Mouse (Mus musculus) CH12.LX (cell line): ENCODE data around the gene Fopnl. TPM values are rescaled to one million over a fixed set of nuclear protein-coding genes. Genes with fewer than 3 reads are reported as not detected.

Source experiments
- DNase-seq: peaks from one replicate; pipeline ENCODE4 v3.0.0-alpha.2; 2013; ENCODE audit errors: extremely low read depth
- H3K27ac ChIP-seq: 2 replicates; pipeline ENCODE4 v1.5.1; 2012; ENCODE audit warnings: low read depth, mild to moderate bottlenecking, control low read depth, moderate library complexity; ENCODE audit not compliant: insufficient read depth
- H3K27me3 ChIP-seq: replicated peaks from 2 replicates; pipeline ENCODE3; 2012; ENCODE audit warnings: inconsistent platforms
- H3K36me3 ChIP-seq, 2 experiments: replicated peaks in 1 of 2; 2 replicates each; pipeline versions ENCODE3 to v1.6.1; 2012; ENCODE audit warnings: inconsistent platforms in 1 of 2, low read length in 1 of 2, mild to moderate bottlenecking in 1 of 2, mixed read lengths in 1 of 2, moderate library complexity in 1 of 2; ENCODE audit not compliant: control insufficient read depth in 1 of 2, insufficient read depth in 1 of 2
- H3K4me1 ChIP-seq, 2 experiments: 2 replicates each; pipeline ENCODE4 v1.6.1; 2012; ENCODE audit warnings: inconsistent platforms in 1 of 2, moderate library complexity in 1 of 2; ENCODE audit not compliant: insufficient read depth in 2 of 2, control insufficient read depth in 1 of 2
- H3K4me2 ChIP-seq: 2 replicates; pipeline ENCODE4 v1.6.1; 2012; ENCODE audit warnings: low read depth, mild to moderate bottlenecking, control low read depth; ENCODE audit not compliant: poor library complexity, insufficient read depth, severe bottlenecking
- H3K4me3 ChIP-seq, 3 experiments: fragments of 150-350 bp in 1 of 3; sonication (generic) in 1 of 3; replicated peaks in 1 of 3; 2 replicates each; pipeline versions ENCODE3 to v1.5.1; 2011 to 2012; ENCODE audit warnings: low read depth in 2 of 3, low read length in 2 of 3, mild to moderate bottlenecking in 2 of 3, moderate library complexity in 2 of 3, control low read depth in 1 of 3, improper control_type of control experiment in 1 of 3, inconsistent platforms in 1 of 3, mixed read lengths in 1 of 3; ENCODE audit not compliant: poor library complexity in 1 of 3
- H3K79me2 ChIP-seq: replicated peaks from 2 replicates; pipeline ENCODE4 v1.6.1; 2012; ENCODE audit warnings: mild to moderate bottlenecking, moderate library complexity; ENCODE audit not compliant: control insufficient read depth, poor library complexity, insufficient read depth, severe bottlenecking; ENCODE audit errors: extremely low read depth
- H3K9ac ChIP-seq: 2 replicates; pipeline ENCODE4 v1.6.1; 2012; ENCODE audit warnings: low read depth, mild to moderate bottlenecking, control low read depth, moderate library complexity; ENCODE audit not compliant: insufficient read depth
- H3K9me3 ChIP-seq: replicated peaks from 2 replicates; pipeline ENCODE3; 2012; ENCODE audit warnings: low read length, inconsistent platforms, mixed read lengths
- CHD1 ChIP-seq: IDR thresholded peaks from 2 replicates; pipeline ENCODE4 v1.6.1; 2012; ENCODE audit warnings: low read depth, low read length, improper control_type of control experiment, inconsistent platforms
- GABPA ChIP-seq: IDR thresholded peaks from 2 replicates; pipeline ENCODE4 v1.6.1; 2012; ENCODE audit warnings: low read depth, low read length, improper control_type of control experiment, inconsistent platforms; ENCODE audit not compliant: insufficient replicate concordance
- IRF4 ChIP-seq: IDR thresholded peaks from 2 replicates; pipeline ENCODE4 v1.6.1; 2014; ENCODE audit warnings: low read depth, mild to moderate bottlenecking, inconsistent platforms, low read length, improper control_type of control experiment
- JUN ChIP-seq: IDR thresholded peaks from 2 replicates; pipeline ENCODE4 v1.6.1; 2011; ENCODE audit warnings: low read depth, mild to moderate bottlenecking, low read length, improper control_type of control experiment, moderate library complexity; ENCODE audit not compliant: insufficient read depth
- JUND ChIP-seq: conservative IDR thresholded peaks from 2 replicates; pipeline ENCODE4 v1.6.1; 2011; ENCODE audit warnings: low read depth, low read length, improper control_type of control experiment
- MAFK ChIP-seq: IDR thresholded peaks from 2 replicates; pipeline ENCODE4 v1.6.1; 2011; ENCODE audit warnings: low read length, improper control_type of control experiment; ENCODE audit not compliant: insufficient replicate concordance
- MYC ChIP-seq: IDR thresholded peaks from 2 replicates; pipeline ENCODE4 v1.6.1; 2011; ENCODE audit warnings: low read depth, mild to moderate bottlenecking, improper control_type of control experiment, low read length
- NELFE ChIP-seq: IDR thresholded peaks from 2 replicates; pipeline ENCODE4 v1.6.1; 2011; ENCODE audit warnings: low read depth, low read length, improper control_type of control experiment
- RAD21 ChIP-seq: IDR thresholded peaks from 2 replicates; pipeline ENCODE4 v1.6.1; 2011; ENCODE audit warnings: low read depth, mild to moderate bottlenecking, low read length, improper control_type of control experiment, moderate library complexity
- SMC3 ChIP-seq: IDR thresholded peaks from 2 replicates; pipeline ENCODE4 v1.6.1; 2011; ENCODE audit warnings: low read depth, low read length, improper control_type of control experiment
- TBP ChIP-seq: conservative IDR thresholded peaks from 2 replicates; pipeline ENCODE4 v1.6.1; 2011; ENCODE audit warnings: low read depth, low read length, improper control_type of control experiment
- TCF12 ChIP-seq: IDR thresholded peaks from 2 replicates; pipeline ENCODE4 v1.6.1; 2014; ENCODE audit warnings: low read depth, mild to moderate bottlenecking, inconsistent platforms, low read length, improper control_type of control experiment
- ZC3H11A ChIP-seq: IDR thresholded peaks from 2 replicates; pipeline ENCODE4 v1.6.1; 2012; ENCODE audit warnings: low read depth, mild to moderate bottlenecking, inconsistent platforms, low read length, improper control_type of control experiment
- ZMIZ1 ChIP-seq: IDR thresholded peaks from 2 replicates; pipeline ENCODE4 v1.6.1; 2012; ENCODE audit warnings: low read depth, mild to moderate bottlenecking, inconsistent platforms, low read length, improper control_type of control experiment
- ZNF384 ChIP-seq: IDR thresholded peaks from 2 replicates; pipeline ENCODE4 v1.6.1; 2012; ENCODE audit warnings: low read depth, low read length, improper control_type of control experiment, inconsistent platforms
- dilution Hi-C: fragments of 300-500 bp; cut with MboI; formaldehyde crosslinking; loops from 2 replicates; pipeline ENCODE4 v1.14.3; 2020; ENCODE audit warnings: low sequenced_read_pairs; ENCODE audit not compliant: extremely low pct_unique_long_range_greater_than_20kb, extremely low pct_ligation_motif_present
- in situ Hi-C: fragments of 300-500 bp; cut with MboI; formaldehyde crosslinking; loops from 3 replicates; pipeline ENCODE4 v1.14.3; 2019; ENCODE audit warnings: low sequenced_read_pairs, low pct_ligation_motif_present, low pct_unique_long_range_greater_than_20kb, mixed read lengths
- polyA plus RNA-seq: library from polyadenylated mRNA; unstranded; fragments of >175 nt; gene quantifications from 2 replicates; pipeline ENCODE4 v1.2.1, GENCODE M21; 2012; ENCODE audit warnings: low read depth; ENCODE audit not compliant: insufficient read length
- total RNA-seq, 2 experiments: library from RNA; depleted of rRNA; stranded (reverse); fragments of 300-350 nt in 1 of 2; fragments of >200 nt in 1 of 2; gene quantifications; 2 replicates each; pipeline ENCODE4 v1.2.3; 2012 to 2014

Gene Fopnl
- total and polyA plus RNA-seq, 3 experiments: 32.8 to 153 (median 56.8) TPM

DNA sequence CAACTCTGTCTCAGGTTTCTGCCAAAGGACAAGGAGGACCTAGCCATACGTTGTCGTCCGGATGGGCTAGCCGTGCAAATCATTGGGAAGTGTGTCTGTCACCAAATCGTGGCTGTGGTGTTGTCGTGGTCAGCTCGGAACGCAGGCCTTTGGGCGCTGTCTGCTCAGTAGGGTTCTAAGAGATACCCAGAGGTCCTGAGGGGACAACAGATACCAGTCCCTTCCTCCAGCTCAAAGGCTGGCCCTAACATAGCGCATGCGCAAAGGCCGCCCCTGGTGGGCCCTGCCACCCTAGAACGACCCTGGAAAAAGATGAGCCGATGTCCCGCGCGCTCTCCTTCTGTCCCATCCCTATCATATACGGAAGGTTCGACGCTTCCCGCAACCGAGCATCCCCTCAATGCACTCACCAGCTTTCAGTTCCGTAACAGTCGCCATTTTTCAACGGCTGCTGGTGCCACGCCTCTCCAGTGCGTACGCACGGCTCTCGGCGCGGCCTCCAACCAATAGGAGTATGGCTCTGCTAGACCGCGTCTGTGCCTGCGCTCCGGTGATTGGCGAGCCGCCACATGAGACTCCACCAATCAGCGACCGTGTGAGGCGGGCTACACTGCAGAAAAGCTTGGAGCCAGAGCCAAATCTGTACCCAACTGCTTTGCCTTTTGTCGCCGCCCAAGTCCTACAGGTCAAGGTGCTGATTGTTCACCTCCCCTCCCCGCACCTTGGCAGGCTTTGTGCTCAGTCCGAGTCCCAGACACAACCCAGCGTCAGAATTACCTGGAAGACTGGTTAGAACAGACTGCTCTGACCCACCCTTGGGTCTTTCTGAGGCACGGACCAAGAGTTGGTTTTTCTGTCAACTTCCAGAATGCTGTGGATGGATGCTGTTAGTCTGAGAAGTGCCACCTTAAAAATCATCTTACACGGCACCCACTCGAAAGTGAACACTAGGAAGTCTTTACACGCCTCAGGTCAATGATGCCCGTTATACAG lies at the start of gene Fopnl (continued):
- TF ChIP-seq MAFK: no peak

DNA sequence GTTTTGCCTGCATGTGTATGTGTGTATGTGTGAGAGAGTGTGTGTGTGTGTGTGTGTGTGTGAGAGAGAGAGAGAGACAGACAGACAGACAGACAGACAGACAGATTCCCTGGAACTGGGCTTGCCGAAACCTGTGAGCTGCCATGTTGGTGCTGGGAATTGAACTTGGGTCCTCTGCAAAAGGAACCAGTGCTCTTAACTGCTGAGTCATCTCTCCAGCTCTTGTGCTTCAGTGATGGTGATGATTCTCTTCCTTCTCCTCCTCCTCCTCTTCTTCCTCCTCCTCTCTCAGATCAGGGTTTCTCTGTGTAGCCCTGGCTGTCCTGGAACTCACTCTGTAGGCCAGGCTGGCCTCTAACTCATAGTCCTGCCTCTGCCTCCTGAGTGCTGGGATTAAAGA lies 48.8 kb upstream of the Fopnl start:
- in situ Hi-C loops: no loop called here
- Histone ChIP-seq H3K9me3 (no peaks in the 10 kb centered on the region), H3K4me3 (no peak overlapping the region), H3K36me3 (peaks cover 2 to 63% of the 10 kb centered on the region in 2 experiments), H3K79me2 (peaks cover 50% of the 10 kb centered on the region), H3K4me1 (peaks cover 24 to 80% of the 10 kb centered on the region in 2 experiments), H3K27me3 (no peaks in the 10 kb centered on the region), H3K9ac (no peak overlapping the region), H3K27ac (0 out of 2 replicates have a peak overlapping the region, but pooled peaks have one; percentile 8), H3K4me2 (no peak overlapping the region)
- no peak for TF ChIP-seq IRF4
- TF ChIP-seq ZC3H11A: no peak
- TF ChIP-seq ZNF384: no peak
- TF ChIP-seq JUND: no peak
- no peak for TF ChIP-seq TCF12
- no peak for TF ChIP-seq ZMIZ1
- TF ChIP-seq JUN: no peak
- no peak for TF ChIP-seq TBP
- no peak for TF ChIP-seq GABPA
- TF ChIP-seq MYC: no peak
- dilution Hi-C loops: no loop called here
- no peak for DNase-seq

GRCm38 (mm10) chr16:14365457-14365856 lies 48.3 kb upstream of the Fopnl start:
- H3K4me2 ChIP-seq: no peak overlapping the region; the same call in 1 of the 2 replicates
- no peaks in the 10 kb centered on the region for H3K9me3 ChIP-seq
- H3K4me3 ChIP-seq: no peak overlapping the region
- H3K36me3 ChIP-seq: peaks cover 2 to 59% of the 10 kb centered on the region in 2 experiments
- H3K27ac ChIP-seq: no peak overlapping the region
- dilution Hi-C loops: no loop called here
- no peak for DNase-seq
- in situ Hi-C loops: no loop called here
- peaks cover 50% of the 10 kb centered on the region for H3K79me2 ChIP-seq
- H3K27me3 ChIP-seq: no peaks in the 10 kb centered on the region
- peaks cover 24 to 78% of the 10 kb centered on the region in 2 experiments for H3K4me1 ChIP-seq
- H3K9ac ChIP-seq: no peak overlapping the region
- TF ChIP-seq CHD1: no peak
- TF ChIP-seq RAD21: no peak
- TF ChIP-seq SMC3: no peak
- TF ChIP-seq NELFE: no peak
